Mouse (Mus musculus) macrophage (primary cell): ENCODE measurements at regions not wholly inside any gene's neighbourhood (a gene's known extent, or its start where the extent isn't known, plus 50 kb on each side); places are given as distances from the start of the nearest gene placed in this dataset.

ENCODE experiments used
- H3K27ac ChIP-seq: fragments of 350-480 bp; formaldehyde crosslinking; 2 replicates; pipeline ENCODE4 v1.9.0; 2021
- H3K36me3 ChIP-seq: fragments of 350-480 bp; formaldehyde crosslinking; 2 replicates; pipeline ENCODE4 v1.9.0; 2021; ENCODE audit errors: inconsistent target
- H3K4me3 ChIP-seq: fragments of 350-480 bp; formaldehyde crosslinking; 2 replicates; pipeline ENCODE4 v1.9.0; 2021; ENCODE audit errors: inconsistent target
- H3K79me2 ChIP-seq: fragments of 350-480 bp; formaldehyde crosslinking; 2 replicates; pipeline ENCODE4 v1.9.0; 2021; ENCODE audit errors: inconsistent target
- WGBS: methylation state at CpG from one replicate; pipeline ENCODE4 v1.1.7; 2026; ENCODE audit warnings: inconsistent platforms; ENCODE audit not compliant: missing documents; 5-methylcytosine and 5-hydroxymethylcytosine counted together

DNA sequence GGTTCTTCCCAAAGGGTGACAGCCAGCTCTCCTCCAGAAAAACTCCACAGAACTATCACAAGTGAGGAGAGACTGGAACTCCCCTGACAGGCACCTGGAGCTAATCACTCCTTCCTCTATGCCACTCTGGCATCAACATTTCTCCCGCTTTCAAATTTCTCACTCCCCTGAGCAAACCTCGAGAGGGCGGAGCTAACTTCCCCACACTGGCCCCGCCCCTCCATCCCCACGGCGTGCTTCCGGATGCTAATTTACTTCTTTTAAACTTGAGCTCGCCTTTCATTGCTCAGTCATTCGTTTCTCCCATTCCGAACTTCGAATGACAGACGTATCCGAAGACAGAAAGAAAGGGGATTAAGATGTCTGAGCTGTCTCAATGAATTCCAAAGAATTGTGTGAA, 87.8 kb upstream of the Ado start:
- Histone ChIP-seq H3K27ac (no peak overlapping the region), H3K79me2 (no peaks in the 10 kb centered on the region), H3K36me3 (no peaks in the 10 kb centered on the region), H3K4me3 (no peak overlapping the region; the same call in 1 of the 2 replicates)
- WGBS = 12% methylated on average over 13 of the region's 13 CpGs

DNA sequence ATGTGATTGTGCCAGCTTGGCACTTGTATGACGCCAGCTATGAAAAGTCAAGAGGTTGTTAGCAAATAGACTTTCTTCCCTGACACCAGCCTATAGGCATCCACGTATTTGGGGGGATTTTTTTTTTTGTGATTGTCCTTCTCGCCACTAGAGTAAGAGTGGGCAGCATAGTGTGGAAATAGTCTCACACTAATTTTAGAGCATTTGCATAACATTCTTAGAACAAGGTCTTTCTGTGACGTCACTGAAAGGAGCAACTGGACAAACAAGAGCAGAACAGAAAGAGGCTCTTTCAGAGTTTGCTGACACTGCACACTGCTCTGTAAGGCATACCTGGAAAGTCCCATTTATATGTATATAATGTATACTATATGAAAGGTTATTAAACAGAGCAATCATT, 86.0 kb upstream of the Ado start:
- H3K4me3 ChIP-seq = no peak overlapping the region
- H3K79me2 ChIP-seq = no peaks in the 10 kb centered on the region
- no peaks in the 10 kb centered on the region for H3K36me3 ChIP-seq
- WGBS = 77% methylated on average over 4 of the region's 4 CpGs
- H3K27ac ChIP-seq = no peak overlapping the region

GRCm38 (mm10) chr10:67633063-67633462, 84.3 kb upstream of the Ado start:
- Histone ChIP-seq H3K36me3 (no peaks in the 10 kb centered on the region), H3K79me2 (no peaks in the 10 kb centered on the region), H3K4me3 (no peak overlapping the region), H3K27ac (no peak overlapping the region)
- 67% methylated on average over 7 of the region's 7 CpGs for WGBS

DNA sequence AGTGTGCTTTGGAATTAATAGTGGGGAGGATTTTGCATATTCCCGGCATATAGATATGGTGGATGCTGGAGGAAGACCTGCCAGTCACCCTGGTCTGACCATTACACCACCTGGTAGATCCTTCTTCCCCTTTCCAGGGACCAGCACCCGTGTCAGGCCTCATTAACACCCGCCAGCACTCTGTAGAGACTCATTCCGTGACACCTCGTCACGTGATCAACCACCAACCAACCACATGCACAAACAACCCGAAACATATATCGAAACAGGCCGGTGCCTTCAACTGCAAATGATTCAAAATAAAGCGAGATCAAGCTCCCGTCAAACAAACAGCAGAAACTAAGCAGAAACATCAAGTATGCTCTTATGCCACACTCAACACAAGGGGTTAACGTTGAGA, 74.6 kb upstream of the Ado start:
- WGBS = 91% methylated on average over 12 of the region's 12 CpGs

DNA sequence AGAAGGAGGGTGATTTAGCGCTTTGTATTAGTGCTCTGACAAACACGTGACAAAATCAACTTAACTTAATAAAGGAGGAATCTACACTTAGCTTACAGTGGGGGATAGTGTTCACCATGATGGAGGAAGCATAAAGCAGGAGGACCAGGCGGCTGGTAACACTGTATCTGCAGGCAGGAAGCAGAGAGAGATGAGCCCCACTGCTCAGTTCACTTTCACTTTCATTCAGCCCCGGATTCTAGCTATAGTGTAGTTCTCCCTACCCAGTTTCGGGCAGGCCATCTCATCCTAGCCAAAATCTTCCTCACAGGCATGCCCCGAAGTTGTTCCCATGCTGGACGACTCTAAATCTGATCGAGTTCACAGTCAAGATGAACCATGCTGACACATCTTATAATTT, 71.3 kb upstream of the Ado start:
- WGBS = 73% methylated on average over 8 of the region's 8 CpGs

More for the DNA sequence above, 74.6 kb upstream of the Ado start:
- Histone ChIP-seq H3K36me3 (no peaks in the 10 kb centered on the region), H3K79me2 (no peaks in the 10 kb centered on the region), H3K27ac (no peak overlapping the region), H3K4me3 (no peak overlapping the region)

DNA sequence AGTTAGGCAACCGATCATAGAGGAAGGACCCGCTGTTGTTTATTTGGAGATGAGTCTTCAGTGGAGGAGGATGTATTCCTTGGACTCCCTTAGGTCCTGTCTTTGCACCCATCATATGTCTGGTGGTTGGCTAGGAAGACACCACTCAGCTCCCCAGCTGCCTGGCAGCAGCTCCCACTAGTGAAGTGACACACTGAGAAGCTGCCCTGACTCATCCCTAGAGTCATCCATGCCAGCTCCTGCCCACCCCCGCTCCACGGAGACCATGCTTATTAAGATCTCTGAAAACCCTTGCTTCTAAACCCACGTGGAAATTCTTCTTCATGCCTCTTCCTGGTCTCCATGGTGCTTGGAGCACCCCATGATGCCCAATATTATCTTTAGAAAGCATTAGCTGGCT, 69.4 kb upstream of the Ado start:
- no peak overlapping the region for H3K27ac ChIP-seq
- H3K4me3 ChIP-seq = no peak overlapping the region
- 86% methylated on average over 5 of the region's 5 CpGs for WGBS
- H3K79me2 ChIP-seq = no peaks in the 10 kb centered on the region
- H3K36me3 ChIP-seq = no peaks in the 10 kb centered on the region

More for the DNA sequence above, 71.3 kb upstream of the Ado start:
- H3K27ac ChIP-seq = no peak overlapping the region
- no peaks in the 10 kb centered on the region for H3K36me3 ChIP-seq
- H3K4me3 ChIP-seq = no peak overlapping the region
- no peaks in the 10 kb centered on the region for H3K79me2 ChIP-seq

DNA sequence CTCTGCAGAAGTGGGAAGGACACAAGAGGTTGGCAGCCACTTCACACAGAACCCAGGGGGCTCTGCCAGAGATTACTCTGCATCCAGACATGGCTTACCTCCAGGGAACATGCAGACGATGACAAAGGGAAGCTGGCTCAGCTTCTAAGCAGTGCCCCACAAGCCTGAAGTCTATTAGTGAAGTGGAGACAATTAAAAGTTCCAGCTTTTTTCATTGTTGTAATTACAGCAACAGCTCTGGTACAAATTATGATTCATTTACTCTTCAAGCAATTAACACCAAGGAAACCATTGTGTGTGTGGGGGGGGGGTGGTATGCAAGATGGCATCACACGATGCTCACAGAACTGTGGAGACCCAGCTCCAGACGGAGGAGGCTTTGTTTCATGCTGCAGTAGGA, 66.3 kb upstream of the Ado start:
- Histone ChIP-seq H3K27ac (no peak overlapping the region), H3K79me2 (no peaks in the 10 kb centered on the region), H3K36me3 (no peaks in the 10 kb centered on the region), H3K4me3 (no peak overlapping the region)
- 94% methylated on average over 3 of the region's 3 CpGs for WGBS

DNA sequence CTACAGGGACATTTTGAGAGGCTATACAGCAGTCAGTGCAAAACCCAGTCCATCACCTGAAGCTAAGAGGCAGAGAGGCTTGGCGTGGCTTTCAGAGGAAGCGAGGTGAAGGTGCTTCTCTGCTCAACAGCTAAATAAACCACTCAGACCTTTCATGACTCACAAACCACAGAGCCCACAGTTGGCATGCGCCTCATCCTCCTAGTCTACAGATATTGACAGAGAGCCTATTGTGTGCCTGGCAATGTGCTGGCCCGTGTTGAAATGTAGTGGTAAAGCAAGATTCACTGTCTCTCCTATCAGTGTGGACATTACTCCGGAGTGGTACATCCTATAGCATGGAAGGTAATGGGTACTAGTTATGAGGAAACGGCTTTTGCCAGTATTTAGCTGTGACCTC, 61.9 kb upstream of the Ado start:
- 47% methylated on average over 6 of the region's 6 CpGs for WGBS
- H3K36me3 ChIP-seq = no peaks in the 10 kb centered on the region
- no peaks in the 10 kb centered on the region for H3K79me2 ChIP-seq
- H3K4me3 ChIP-seq = no peak overlapping the region
- H3K27ac ChIP-seq = no peak overlapping the region

DNA sequence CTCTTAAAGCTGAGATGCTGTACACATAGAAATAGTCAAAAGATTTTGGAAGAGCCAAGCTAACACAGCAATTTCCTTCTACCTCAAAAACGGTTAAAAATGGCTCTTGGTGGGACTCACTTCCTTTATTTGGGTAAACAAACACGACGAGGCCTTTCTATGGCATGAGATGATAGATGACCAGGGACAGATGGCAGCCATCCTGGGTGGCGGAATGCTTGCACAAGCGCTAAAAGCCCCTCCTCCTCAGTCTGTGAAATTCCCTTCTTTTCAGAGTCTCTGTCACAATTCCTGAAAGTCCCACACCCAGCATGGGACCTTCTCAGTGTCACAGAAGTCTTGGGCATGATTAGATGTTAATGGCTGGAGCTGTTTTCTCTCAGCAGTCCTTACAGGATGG, 59.3 kb upstream of the Ado start:
- 21% methylated on average over 5 of the region's 5 CpGs for WGBS
- Histone ChIP-seq H3K4me3 (no peak overlapping the region), H3K36me3 (no peaks in the 10 kb centered on the region), H3K27ac (no peak overlapping the region), H3K79me2 (no peaks in the 10 kb centered on the region)

DNA sequence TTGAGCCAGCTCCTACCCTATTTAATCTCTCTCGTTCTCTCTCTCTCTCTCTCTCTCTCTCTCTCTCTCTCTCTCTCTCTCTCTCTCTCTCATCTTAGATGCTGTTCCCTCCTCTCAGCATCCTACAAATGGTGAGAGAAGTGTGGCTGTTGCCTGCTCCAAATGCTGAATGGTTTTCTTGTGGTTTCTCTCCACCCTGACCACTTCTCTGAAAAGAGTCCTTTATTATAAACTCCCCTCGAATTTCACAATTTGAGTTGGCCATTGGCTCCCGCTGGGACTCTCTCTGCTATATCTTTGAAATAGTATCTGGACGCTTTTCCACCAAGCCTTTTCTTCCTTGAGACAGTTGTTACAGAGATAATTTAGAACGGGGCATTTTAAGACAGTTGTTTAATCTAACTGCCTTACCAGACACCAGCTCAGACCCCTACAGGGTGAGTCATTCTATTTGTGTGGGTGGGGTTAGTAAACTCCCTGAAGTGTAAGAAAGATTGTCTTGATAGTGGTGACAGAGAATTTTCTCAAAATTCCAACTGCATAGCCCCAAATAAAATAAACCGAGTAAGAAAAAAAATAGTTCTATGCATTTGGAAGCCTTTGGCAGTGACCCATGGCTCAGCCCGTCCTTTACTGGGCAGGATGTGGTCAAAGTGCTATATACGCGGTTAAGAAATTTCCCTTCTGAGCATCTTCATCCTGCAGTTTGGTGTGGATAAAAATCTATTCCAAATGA, 58.7 kb upstream of the Ado start:
- Histone ChIP-seq H3K79me2 (no peaks in the 10 kb centered on the region), H3K27ac (no peak overlapping the region), H3K36me3 (no peaks in the 10 kb centered on the region), H3K4me3 (no peak overlapping the region)
- 19% methylated on average over 9 of the region's 9 CpGs for WGBS

DNA sequence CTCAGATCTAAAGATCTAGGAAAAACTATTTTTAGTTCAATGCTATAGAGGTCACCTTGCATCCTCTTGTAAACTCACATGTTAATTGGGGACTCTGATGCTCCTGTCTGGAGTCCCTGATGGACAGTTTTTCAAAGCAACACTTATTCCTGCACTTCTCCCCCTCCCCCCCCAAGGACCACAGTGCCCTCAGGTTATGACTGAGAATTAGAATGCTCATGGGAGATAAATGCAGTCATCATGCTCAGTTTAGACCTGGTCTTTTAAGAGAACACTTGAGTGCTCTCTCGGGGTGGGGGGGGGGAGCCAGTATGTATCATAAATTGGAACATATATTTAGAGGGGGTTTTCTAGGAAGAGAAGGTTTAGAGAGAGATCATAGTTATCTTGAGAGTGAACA, 58.0 kb upstream of the Ado start:
- Histone ChIP-seq H3K27ac (no peak overlapping the region), H3K79me2 (no peaks in the 10 kb centered on the region), H3K4me3 (no peak overlapping the region), H3K36me3 (no peaks in the 10 kb centered on the region)
- 100% methylated on average over 1 of the region's 1 CpGs for WGBS

GRCm38 (mm10) chr10:67599390-67599789, 50.6 kb upstream of the Ado start:
- WGBS = 84% methylated on average over 7 of the region's 7 CpGs
- no peak overlapping the region for H3K4me3 ChIP-seq
- H3K27ac ChIP-seq = peak overlapping the region; percentile 90
- H3K79me2 ChIP-seq = no peaks in the 10 kb centered on the region
- no peaks in the 10 kb centered on the region for H3K36me3 ChIP-seq

DNA sequence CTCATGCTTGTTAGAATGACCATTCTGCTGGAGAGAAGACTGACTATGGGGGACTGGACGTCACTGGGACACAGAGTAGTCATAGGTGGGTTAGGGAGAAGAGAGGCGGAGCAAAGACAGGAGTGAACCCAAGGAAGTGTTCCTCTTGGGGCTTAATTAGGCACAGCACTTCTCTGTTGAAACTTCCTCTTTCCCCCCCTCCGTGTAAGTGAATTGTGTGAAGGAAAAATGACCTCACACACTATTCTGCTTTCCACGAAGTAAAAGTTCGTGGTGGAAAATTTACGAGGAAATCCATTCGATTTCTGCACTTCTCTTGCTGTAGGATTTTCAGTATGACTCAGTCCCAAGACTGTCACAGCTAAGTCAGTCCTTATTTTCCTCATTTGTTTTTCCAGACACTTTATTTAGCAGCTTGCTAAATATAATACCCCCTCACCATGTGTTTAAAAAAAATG, 49.9 kb upstream of the Ado start:
- Histone ChIP-seq H3K79me2 (no peaks in the 10 kb centered on the region), H3K36me3 (no peaks in the 10 kb centered on the region), H3K4me3 (no peak overlapping the region), H3K27ac (peak overlapping the region; percentile 90)
- 1% methylated on average over 7 of the region's 7 CpGs for WGBS
